Mouse (Mus musculus): ENCODE measurements around the gene Olfr599. TPM values are rescaled to one million over a fixed set of nuclear protein-coding genes. Genes with fewer than 3 reads are reported as not detected.
"Not testable (repeated sequence)": the region's sequence is repeated elsewhere in the genome, so short reads cannot be mapped to it uniquely, and the experiment has no call there.

Olfr599 gene
- not detected for total RNA-seq (2021)
- not detected in 2 replicates for polyA plus RNA-seq (2012; rRNA removed)
- long read RNA-seq: 0 reads

DNA sequence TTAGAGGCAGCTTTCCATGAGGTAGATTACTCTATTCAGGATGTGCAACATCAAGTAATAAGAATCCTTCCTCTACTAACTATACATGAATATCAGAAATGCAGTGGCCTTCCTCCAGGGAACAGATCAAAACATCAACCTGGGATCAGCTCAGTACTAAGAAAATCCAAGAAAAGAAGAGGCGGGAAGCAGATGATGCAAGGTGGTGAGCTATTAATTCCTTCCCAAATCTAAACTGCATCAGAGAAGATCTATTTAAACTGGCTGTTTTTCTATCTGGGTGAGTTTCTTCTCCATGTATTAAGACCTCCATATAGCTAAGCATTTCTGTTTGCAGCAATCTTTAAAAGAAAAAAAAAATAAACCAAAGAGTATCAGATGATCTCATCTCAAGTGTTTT is at the start of gene Olfr599:
Gene Olfr599 (plus strand): TSS at position 301 of the 400 bp plus-strand sequence.
- no peak for DNase-seq

DNA sequence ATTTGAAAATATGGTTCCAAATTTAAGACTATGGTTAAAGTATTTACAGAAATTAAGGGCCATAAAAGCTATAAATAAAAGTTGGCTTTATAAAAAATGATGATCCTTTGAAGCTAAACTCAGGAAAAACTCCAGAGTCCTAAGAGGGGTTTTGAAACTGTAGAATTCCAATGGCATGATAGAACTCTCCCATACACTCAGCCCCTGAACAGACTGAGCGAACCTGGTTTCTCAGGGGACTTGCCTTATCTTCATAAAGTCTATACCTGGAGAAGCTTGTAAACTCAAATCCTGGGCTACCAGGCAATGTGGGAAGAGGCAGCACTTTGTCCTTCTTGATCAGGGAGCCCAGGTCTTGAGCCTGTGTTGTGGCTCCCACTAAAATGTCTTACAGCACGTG is 30.4 kb upstream of the Olfr599 start, which contains the start of gene Olfr596:
Gene Olfr596 (plus strand): TSS at position 301 of the 400 bp plus-strand sequence.
- not testable (repeated sequence) for DNase-seq

- DNase-seq: not testable (repeated sequence)
Measured at GRCm38 (mm10) chr7:103316015-103316414, 19.7 kb upstream of the Olfr599 start, which contains the start of gene Olfr597. TSS of gene Olfr597 (plus strand) at chr7:103316315.

DNA sequence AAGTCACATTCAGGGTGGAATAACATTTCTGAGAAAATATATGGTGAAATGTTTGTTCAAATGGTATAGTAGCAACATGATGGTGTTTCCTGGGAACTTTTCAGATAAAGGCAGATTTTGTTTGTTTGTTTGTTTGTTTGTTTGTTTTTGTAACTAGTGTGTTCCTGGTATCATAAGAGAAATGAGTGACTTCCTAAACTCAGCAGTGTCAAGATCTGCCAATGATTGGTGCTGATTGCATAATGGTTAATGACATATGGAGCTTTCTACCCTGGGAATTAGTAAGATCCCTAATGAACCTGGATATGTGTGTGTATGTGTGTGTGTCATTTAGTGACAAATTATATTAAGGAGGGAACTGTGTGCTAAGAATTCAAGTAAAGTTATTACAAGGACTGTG is 12.4 kb upstream of the Olfr599 start, which contains the start of gene Olfr598:
Gene Olfr598 (plus strand): TSS at position 301 of the 400 bp plus-strand sequence.
- DNase-seq: no peak

- DNase-seq: no peak
Measured at GRCm38 (mm10) chr7:103349569-103349968, 13.9 kb downstream of the Olfr599 start, which contains the start of gene Olfr600. TSS of gene Olfr600 (minus strand) at chr7:103349669.

- DNase-seq: no peak
Measured at GRCm38 (mm10) chr7:103362555-103362954, 26.8 kb downstream of the Olfr599 start, which contains the start of gene Olfr601. TSS of gene Olfr601 (minus strand) at chr7:103362655.

- DNase-seq: no peak
Measured at GRCm38 (mm10) chr7:103386077-103386476, 50.4 kb downstream of the Olfr599 start, which contains the start of gene Olfr603. TSS of gene Olfr603 (minus strand) at chr7:103386177.

Other genes with a start within 250 kb of the Olfr599 start
- gene Olfr585, start 238.2 kb upstream of the Olfr599 start, total RNA-seq (2021): not detected
- gene Olfr585, start 238.2 kb upstream of the Olfr599 start, polyA plus RNA-seq (2012; rRNA removed): not detected in 2 replicates
- not detected for gene Olfr586, start 210.3 kb upstream of the Olfr599 start, total RNA-seq (2021)
- gene Olfr586, start 210.3 kb upstream of the Olfr599 start, polyA plus RNA-seq (2012; rRNA removed): not detected in 2 replicates
- not detected for gene Olfr588-ps1, start 195.0 kb upstream of the Olfr599 start, total RNA-seq (2021)
- gene Olfr588-ps1, start 195.0 kb upstream of the Olfr599 start, polyA plus RNA-seq (2012; rRNA removed): not detected in 2 replicates
- not detected for gene Olfr589, start 179.6 kb upstream of the Olfr599 start, total RNA-seq (2021)
- not detected in 2 replicates for gene Olfr589, start 179.6 kb upstream of the Olfr599 start, polyA plus RNA-seq (2012; rRNA removed)
- gene Olfr591, start 157.6 kb upstream of the Olfr599 start, total RNA-seq (2021): not detected
- gene Olfr591, start 157.6 kb upstream of the Olfr599 start, polyA plus RNA-seq (2012; rRNA removed): not detected in 2 replicates
- not detected for gene Olfr592, start 151.1 kb upstream of the Olfr599 start, total RNA-seq (2021)
- gene Olfr592, start 151.1 kb upstream of the Olfr599 start, polyA plus RNA-seq (2012; rRNA removed): not detected in 2 replicates
- not detected for gene Olfr593, start 124.1 kb upstream of the Olfr599 start, total RNA-seq (2021)
- gene Olfr593, start 124.1 kb upstream of the Olfr599 start, polyA plus RNA-seq (2012; rRNA removed): not detected in 2 replicates
- not detected for gene Olfr594, start 118.9 kb upstream of the Olfr599 start, total RNA-seq (2021)
- gene Olfr594, start 118.9 kb upstream of the Olfr599 start, polyA plus RNA-seq (2012; rRNA removed): not detected in 2 replicates
- not detected for gene Usp17ld, start 83.4 kb upstream of the Olfr599 start, total RNA-seq (2021)
- gene Usp17ld, start 83.4 kb upstream of the Olfr599 start, polyA plus RNA-seq (2012; rRNA removed): not detected in 2 replicates
- gene Olfr596, start 30.3 kb upstream of the Olfr599 start, total RNA-seq (2021): not detected
- gene Olfr596, start 30.3 kb upstream of the Olfr599 start, polyA plus RNA-seq (2012; rRNA removed): not detected in 2 replicates
- gene Olfr597, start 19.6 kb upstream of the Olfr599 start, total RNA-seq (2021): not detected
- not detected in 2 replicates for gene Olfr597, start 19.6 kb upstream of the Olfr599 start, polyA plus RNA-seq (2012; rRNA removed)
- gene Olfr598, start 12.3 kb upstream of the Olfr599 start, total RNA-seq (2021): not detected
- not detected in 2 replicates for gene Olfr598, start 12.3 kb upstream of the Olfr599 start, polyA plus RNA-seq (2012; rRNA removed)
- gene Olfr600, start 13.8 kb downstream of the Olfr599 start, total RNA-seq (2021): not detected
- not detected in 2 replicates for gene Olfr600, start 13.8 kb downstream of the Olfr599 start, polyA plus RNA-seq (2012; rRNA removed)
- not detected for gene Olfr601, start 26.7 kb downstream of the Olfr599 start, total RNA-seq (2021)
- not detected in 2 replicates for gene Olfr601, start 26.7 kb downstream of the Olfr599 start, polyA plus RNA-seq (2012; rRNA removed)
- gene Olfr603, start 50.3 kb downstream of the Olfr599 start, total RNA-seq (2021): not detected
- gene Olfr603, start 50.3 kb downstream of the Olfr599 start, polyA plus RNA-seq (2012; rRNA removed): not detected in 2 replicates
- not detected for gene Usp17lc, start 79.2 kb downstream of the Olfr599 start, total RNA-seq (2021)
- gene Usp17lc, start 79.2 kb downstream of the Olfr599 start, polyA plus RNA-seq (2012; rRNA removed): not detected in 2 replicates
- gene Olfr605, start 109.5 kb downstream of the Olfr599 start, total RNA-seq (2021): not detected
- not detected in 2 replicates for gene Olfr605, start 109.5 kb downstream of the Olfr599 start, polyA plus RNA-seq (2012; rRNA removed)
- gene Olfr606, start 113.1 kb downstream of the Olfr599 start, total RNA-seq (2021): not detected
- gene Olfr606, start 113.1 kb downstream of the Olfr599 start, polyA plus RNA-seq (2012; rRNA removed): not detected in 2 replicates
- not detected for gene Olfr607, start 128.2 kb downstream of the Olfr599 start, total RNA-seq (2021)
- gene Olfr607, start 128.2 kb downstream of the Olfr599 start, polyA plus RNA-seq (2012; rRNA removed): not detected in 2 replicates
- not detected for gene Olfr608, start 134.0 kb downstream of the Olfr599 start, total RNA-seq (2021)
- gene Olfr608, start 134.0 kb downstream of the Olfr599 start, polyA plus RNA-seq (2012; rRNA removed): not detected in 2 replicates
- not detected for gene Olfr609, start 162.1 kb downstream of the Olfr599 start, total RNA-seq (2021)
- not detected in 2 replicates for gene Olfr609, start 162.1 kb downstream of the Olfr599 start, polyA plus RNA-seq (2012; rRNA removed)
- gene Olfr610, start 176.2 kb downstream of the Olfr599 start, total RNA-seq (2021): not detected
- gene Olfr610, start 176.2 kb downstream of the Olfr599 start, polyA plus RNA-seq (2012; rRNA removed): not detected in 2 replicates
- not detected for gene Olfr611, start 184.9 kb downstream of the Olfr599 start, total RNA-seq (2021)
- not detected in 2 replicates for gene Olfr611, start 184.9 kb downstream of the Olfr599 start, polyA plus RNA-seq (2012; rRNA removed)
- gene Olfr612, start 206.8 kb downstream of the Olfr599 start, total RNA-seq (2021): not detected
- gene Olfr612, start 206.8 kb downstream of the Olfr599 start, polyA plus RNA-seq (2012; rRNA removed): not detected in 2 replicates
- gene Olfr613, start 212.2 kb downstream of the Olfr599 start, total RNA-seq (2021): not detected
- not detected in 2 replicates for gene Olfr613, start 212.2 kb downstream of the Olfr599 start, polyA plus RNA-seq (2012; rRNA removed)
- not detected for gene Olfr615, start 220.2 kb downstream of the Olfr599 start, total RNA-seq (2021)
- not detected in 2 replicates for gene Olfr615, start 220.2 kb downstream of the Olfr599 start, polyA plus RNA-seq (2012; rRNA removed)
- gene Olfr616, start 233.2 kb downstream of the Olfr599 start, total RNA-seq (2021): not detected
- gene Olfr616, start 233.2 kb downstream of the Olfr599 start, polyA plus RNA-seq (2012; rRNA removed): not detected in 2 replicates
- gene Olfr617, start 237.1 kb downstream of the Olfr599 start, total RNA-seq (2021): not detected
- gene Olfr617, start 237.1 kb downstream of the Olfr599 start, polyA plus RNA-seq (2012; rRNA removed): not detected in 2 replicates